Mouse (Mus musculus): Measurements from ENCODE around the gene Il17c.

- TF ChIP-seq GATA1 (IDR thresholded peaks at IDR 0.05; ENCODE audit: borderline replicate concordance, low read length) (no peak), FLI1 (IDR thresholded peaks at IDR 0.05; ENCODE audit: low read length) (no peak)
Measured at GRCm38 (mm10) chr8:122444058-122444748, 22.4 kb downstream of the Il17c start.

Data from megakaryocyte, embryonic 14.5 days (primary cell).